Mouse (Mus musculus) c-Kit-positive CD71-positive TER-119-positive erythroid progenitor cells, embryonic 14.5 days (primary cell): ENCODE results near the gene Megf9.
A peak's percentile ranks its signal among the peaks of the same experiment; 100 is the strongest.

Experiments used
- DNase-seq: peaks from one replicate; pipeline ENCODE4 v3.0.0-alpha.2; 2013; ENCODE audit warnings: low spot score

Megf9 gene

GRCm38 (mm10) chr4:70523346-70523745 is 11.4 kb downstream of the Megf9 start:
- DNase-seq = no peak

GRCm38 (mm10) chr4:70521506-70522292 is 13.1 kb downstream of the Megf9 start:
- DNase-seq = no peak

GRCm38 (mm10) chr4:70517646-70518045 is 17.1 kb downstream of the Megf9 start:
- DNase-seq = no peak

GRCm38 (mm10) chr4:70516289-70516688 is 18.5 kb downstream of the Megf9 start:
- no peak for DNase-seq

GRCm38 (mm10) chr4:70515514-70515913 is 19.3 kb downstream of the Megf9 start:
- no peak for DNase-seq

GRCm38 (mm10) chr4:70509987-70510386 is 24.8 kb downstream of the Megf9 start:
- DNase-seq = no peak

- DNase-seq = no peak
These were observed 25.2 kb downstream of the Megf9 start for GRCm38 (mm10) chr4:70509565-70509964.

- no peak for DNase-seq
These were observed 26.6 kb downstream of the Megf9 start for GRCm38 (mm10) chr4:70508207-70508606.

GRCm38 (mm10) chr4:70505951-70506350 is 28.8 kb downstream of the Megf9 start:
- no peak for DNase-seq

GRCm38 (mm10) chr4:70503827-70504226 is 31.0 kb downstream of the Megf9 start:
- no peak for DNase-seq

GRCm38 (mm10) chr4:70499285-70499684 is 35.5 kb downstream of the Megf9 start:
- DNase-seq = no peak

- no peak for DNase-seq
These were observed 37.8 kb downstream of the Megf9 start for GRCm38 (mm10) chr4:70496978-70497377.

GRCm38 (mm10) chr4:70489792-70490191 is 45.0 kb downstream of the Megf9 start:
- DNase-seq = no peak

GRCm38 (mm10) chr4:70488415-70488814 is 46.4 kb downstream of the Megf9 start:
- no peak for DNase-seq

GRCm38 (mm10) chr4:70484134-70484533 is 50.7 kb downstream of the Megf9 start:
- no peak for DNase-seq

- DNase-seq = no peak
These were observed 52.9 kb downstream of the Megf9 start for GRCm38 (mm10) chr4:70481931-70482330.

GRCm38 (mm10) chr4:70471398-70471797 is 63.4 kb downstream of the Megf9 start:
- DNase-seq = no peak

- no peak for DNase-seq
These were observed 68.7 kb downstream of the Megf9 start for GRCm38 (mm10) chr4:70465921-70466689.

- DNase-seq = no peak
These were observed 71.5 kb downstream of the Megf9 start for GRCm38 (mm10) chr4:70463302-70463701.

GRCm38 (mm10) chr4:70461416-70461815 is 73.4 kb downstream of the Megf9 start:
- DNase-seq = no peak

GRCm38 (mm10) chr4:70452161-70452560 is 82.6 kb downstream of the Megf9 start:
- DNase-seq = no peak

GRCm38 (mm10) chr4:70451750-70452149 is 83.0 kb downstream of the Megf9 start:
- DNase-seq = peak; percentile 50

- peak; percentile 1 for DNase-seq
These were observed 85.1 kb downstream of the Megf9 start for GRCm38 (mm10) chr4:70449668-70450067.
